In genomic region chr12:45733661-45734060, GRCm38 (mm10) we compare ENCODE assay signal across 15 mouse cellular contexts.
DNase-seq lines count a peak whose midpoint lies in the region; ATAC-seq and TF ChIP-seq lines count a peak whose summit lies in the region.
"Had no signal": no experiment of that assay in that cellular context is flagged by ENCODE, and none has a peak within 500 bp of the region (broad histone marks: within the 10 kb centered on the region; RNA-seq: fewer than 3 reads in every experiment).

No protein-coding gene starts in this region.

- H3K4me3 ChIP-seq in heart, embryonic 10.5 days: no peak overlapping the region
- H3K4me3 ChIP-seq in intestine, postnatal 0 days (ENCODE audit: low read depth, low read length): no peak overlapping the region
- H3K4me3 ChIP-seq: embryonic facial prominence, embryonic 13.5 days; forebrain, embryonic 13.5 days; heart, embryonic 15.5 days; hindbrain, embryonic 15.5 days; liver, embryonic 13.5 days had no signal

- no peak for TF ChIP-seq CTCF in intestine, postnatal 0 days (IDR thresholded peaks at IDR 0.05; ENCODE audit: low read depth)

- H3K36me3 ChIP-seq in heart, embryonic 10.5 days: no peaks in the 10 kb centered on the region
- no peaks in the 10 kb centered on the region for H3K36me3 ChIP-seq in intestine, postnatal 0 days (ENCODE audit: control insufficient read depth, insufficient read depth)
- H3K36me3 ChIP-seq: embryonic facial prominence, embryonic 13.5 days; heart, embryonic 15.5 days; hindbrain, embryonic 15.5 days; liver, embryonic 13.5 days had no signal

- intact Hi-C loops in left cerebral cortex, postnatal 4 days (cut with DNase I): no loop called here

- peak; percentile 5 for DNase-seq in left cerebral cortex, postnatal 4 days
- DNase-seq in left cerebral cortex, adult 8-10 months (ENCODE audit: low spot score in 2 of 2): no peak
- peak; percentile 10 for DNase-seq in brain, adult 2 months (ENCODE audit: low read depth, low spot score)
- DNase-seq in forelimb bud, embryonic 11.5 days (ENCODE audit: low read depth, low spot score): peak; percentile 2
- DNase-seq in mesoderm, embryonic 11.5 days (ENCODE audit: low read depth, low spot score): peak; percentile 30
- DNase-seq in heart, embryonic 10.5 days (ENCODE audit: low spot score): no peak
- DNase-seq: gastrocnemius, postnatal 14 days; liver, embryonic 13.5 days; spleen, adult 18-20 months had no signal

- no peak overlapping the region for H3K9ac ChIP-seq in intestine, postnatal 0 days (ENCODE audit: low read depth, low read length)
- H3K9ac ChIP-seq: embryonic facial prominence, embryonic 13.5 days; forebrain, embryonic 13.5 days; heart, embryonic 15.5 days; hindbrain, embryonic 15.5 days; liver, embryonic 13.5 days had no signal

- no peak overlapping the region for H3K4me2 ChIP-seq in intestine, postnatal 0 days (replicated peaks; ENCODE audit: low read depth)
- H3K4me2 ChIP-seq: embryonic facial prominence, embryonic 13.5 days; forebrain, embryonic 13.5 days; heart, embryonic 15.5 days; hindbrain, embryonic 15.5 days; liver, embryonic 13.5 days had no signal

- H3K4me1 ChIP-seq in heart, embryonic 10.5 days: no peaks in the 10 kb centered on the region
- H3K4me1 ChIP-seq in intestine, postnatal 0 days (replicated peaks; ENCODE audit: control insufficient read depth, insufficient read depth, low read length): no peaks in the 10 kb centered on the region
- H3K4me1 ChIP-seq: forebrain, embryonic 13.5 days; heart, embryonic 15.5 days; hindbrain, embryonic 15.5 days; liver, embryonic 13.5 days had no signal

- 69% methylated on average over 4 of the region's 4 CpGs for WGBS in heart, embryonic 10.5 days
- WGBS in intestine, postnatal 0 days: 57% methylated on average over 4 of the region's 4 CpGs

- H3K9me3 ChIP-seq in heart, embryonic 10.5 days: no peaks in the 10 kb centered on the region
- H3K9me3 ChIP-seq in intestine, postnatal 0 days (ENCODE audit: control insufficient read depth): no peaks in the 10 kb centered on the region
- H3K9me3 ChIP-seq: embryonic facial prominence, embryonic 13.5 days; forebrain, embryonic 13.5 days; heart, embryonic 15.5 days; hindbrain, embryonic 15.5 days; liver, embryonic 13.5 days had no signal

- ATAC-seq in intestine, postnatal 0 days: no peak
- ATAC-seq: forebrain, embryonic 13.5 days had no signal

- H3K27me3 ChIP-seq in heart, embryonic 10.5 days (ENCODE audit: insufficient read depth, poor library complexity, severe bottlenecking): no peaks in the 10 kb centered on the region
- H3K27me3 ChIP-seq in intestine, postnatal 0 days (replicated peaks; ENCODE audit: control insufficient read depth, insufficient read depth, low read length): no peaks in the 10 kb centered on the region
- H3K27me3 ChIP-seq: embryonic facial prominence, embryonic 13.5 days; forebrain, embryonic 13.5 days; heart, embryonic 15.5 days; hindbrain, embryonic 15.5 days; liver, embryonic 13.5 days had no signal

- no peak overlapping the region for H3K27ac ChIP-seq in heart, embryonic 10.5 days
- H3K27ac ChIP-seq in intestine, postnatal 0 days (ENCODE audit: low read depth, low read length): no peak overlapping the region
- H3K27ac ChIP-seq: embryonic facial prominence, embryonic 13.5 days; forebrain, embryonic 13.5 days; heart, embryonic 15.5 days; hindbrain, embryonic 15.5 days; liver, embryonic 13.5 days; stomach, postnatal 0 days had no signal

Comparison
In these comparisons a context has a peak if more than half of its experiments do, and no peak if none do; other contexts are left out.
1. DNase-seq: peak in left cerebral cortex, postnatal 4 days (single experiment), brain, adult 2 months (single experiment), forelimb bud, embryonic 11.5 days (single experiment) and mesoderm, embryonic 11.5 days (single experiment); none in left cerebral cortex, adult 8-10 months (0 of 2) and heart, embryonic 10.5 days (single experiment).